Mouse (Mus musculus) intestine, embryonic 14.5 days (tissue): ENCODE measurements around the gene Hsd3b1. TPM values are rescaled to one million over a fixed set of nuclear protein-coding genes. Genes with fewer than 3 reads are reported as not detected.

Source experiments
- ATAC-seq: fragments of 200-750 bp; cut with Nextera tagmentation; replicated peaks from 2 replicates; pipeline ENCODE4 v1.8.0; 2017; ENCODE audit warnings: low read depth, moderate number of reproducible peaks, moderate TSS enrichment, moderate library complexity; ENCODE audit not compliant: low FRiP score, low TSS enrichment
- DNase-seq: peaks from one replicate; pipeline ENCODE4 v3.0.0-alpha.2; 2018; ENCODE audit warnings: low spot score
- H3K27ac ChIP-seq: fragments of 300-500 bp; sonication (generic); 2 replicates; pipeline ENCODE4 v1.5.1; 2014; ENCODE audit warnings: low read depth, mild to moderate bottlenecking, control low read depth
- H3K27me3 ChIP-seq: fragments of 300-500 bp; sonication (generic); replicated peaks from 2 replicates; pipeline ENCODE4 v1.6.1; 2014; ENCODE audit warnings: low read length, control low read depth; ENCODE audit not compliant: control insufficient read depth, insufficient read depth
- H3K36me3 ChIP-seq: fragments of 300-500 bp; sonication (generic); 2 replicates; pipeline ENCODE4 v1.6.1; 2014; ENCODE audit warnings: low read length, control low read depth; ENCODE audit not compliant: control insufficient read depth, insufficient read depth
- H3K4me1 ChIP-seq: fragments of 300-500 bp; sonication (generic); replicated peaks from 2 replicates; pipeline ENCODE4 v1.6.1; 2014; ENCODE audit warnings: low read length, control low read depth, mixed read lengths; ENCODE audit not compliant: control insufficient read depth, insufficient read depth
- H3K4me2 ChIP-seq: fragments of 300-500 bp; sonication (generic); 2 replicates; pipeline ENCODE4 v1.6.1; 2014; ENCODE audit warnings: low read length
- H3K4me3 ChIP-seq: fragments of 300-500 bp; sonication (generic); 2 replicates; pipeline ENCODE4 v1.5.1; 2014; ENCODE audit warnings: low read depth, low read length, control low read depth, mixed read lengths
- H3K9ac ChIP-seq: fragments of 300-500 bp; sonication (generic); 2 replicates; pipeline ENCODE4 v1.6.1; 2014; ENCODE audit warnings: mild to moderate bottlenecking, low read length
- H3K9me3 ChIP-seq: fragments of 300-500 bp; sonication (generic); 2 replicates; pipeline ENCODE4 v1.6.1; 2016; ENCODE audit warnings: low read length, control low read depth; ENCODE audit not compliant: control insufficient read depth
- WGBS: fragments of 180-500 bp; shearing (Covaris S2); extraction: QIAGEN DNeasy Blood & Tissue Kit; methylation state at CpG from one replicate; pipeline ENCODE4 v1.1.7; 2014; 5-methylcytosine and 5-hydroxymethylcytosine counted together
- polyA plus RNA-seq: library from polyadenylated mRNA; unstranded; fragments of >200 nt; fragmentation: Nextera tagmentation; extraction: Ambion mirVana; gene quantifications from 2 replicates; pipeline ENCODE4 v1.2.1, GENCODE M21; 2014

The Hsd3b1 gene
- 0.15 and 0.17 TPM in 2 replicates for polyA plus RNA-seq

- Histone ChIP-seq H3K4me2 (no peak within 1 kb of the TSS), H3K9ac (no peak within 1 kb of the TSS), H3K9me3 (no peaks in the 10 kb centered on the region), H3K4me1 (no peaks in the 10 kb centered on the region), H3K4me3 (no peak within 1 kb of the TSS), H3K36me3 (no peaks in the 10 kb centered on the region), H3K27me3 (no peaks in the 10 kb centered on the region), H3K27ac (no peak within 1 kb of the TSS)
- DNase-seq (no peak), ATAC-seq (no peak)
- 82% methylated on average over 3 of the region's 3 CpGs for WGBS
These were observed at the start of gene Hsd3b1 for GRCm38 (mm10) chr3:98859576-98859975. Gene Hsd3b1 (minus strand): TSS chr3:98859794.

- Histone ChIP-seq H3K36me3 (no peaks in the 10 kb centered on the region), H3K9ac (no peak overlapping the region), H3K27me3 (no peaks in the 10 kb centered on the region), H3K4me3 (no peak overlapping the region), H3K4me1 (no peaks in the 10 kb centered on the region), H3K4me2 (no peak overlapping the region), H3K9me3 (no peaks in the 10 kb centered on the region), H3K27ac (no peak overlapping the region)
- 87% methylated on average over 2 of the region's 2 CpGs for WGBS
- ATAC-seq (no peak), DNase-seq (no peak)
These were observed 38.0 kb upstream of the Hsd3b1 start for GRCm38 (mm10) chr3:98897606-98898005.

- Histone ChIP-seq H3K9me3 (no peaks in the 10 kb centered on the region), H3K27ac (no peak overlapping the region), H3K4me1 (no peaks in the 10 kb centered on the region), H3K27me3 (no peaks in the 10 kb centered on the region), H3K4me2 (no peak overlapping the region), H3K9ac (no peak overlapping the region), H3K4me3 (no peak overlapping the region), H3K36me3 (no peaks in the 10 kb centered on the region)
- WGBS: 43% methylated on average over 10 of the region's 10 CpGs
- DNase-seq (no peak), ATAC-seq (no peak)
These were observed 35.5 kb upstream of the Hsd3b1 start for GRCm38 (mm10) chr3:98895071-98895601.

GRCm38 (mm10) chr3:98893057-98893772 lies 33.6 kb upstream of the Hsd3b1 start, which contains the start of gene Hao2:
Gene Hao2 (minus strand): TSS chr3:98893239.
- Histone ChIP-seq H3K4me3 (no peak within 1 kb of the TSS), H3K27me3 (no peaks in the 10 kb centered on the region), H3K27ac (no peak within 1 kb of the TSS), H3K36me3 (no peaks in the 10 kb centered on the region), H3K9ac (no peak within 1 kb of the TSS), H3K9me3 (no peaks in the 10 kb centered on the region), H3K4me1 (no peaks in the 10 kb centered on the region), H3K4me2 (no peak within 1 kb of the TSS)
- DNase-seq (no peak), ATAC-seq (0 out of 2 replicates have a peak, but pooled peaks have one; percentile 55)
- WGBS: 61% methylated on average over 3 of the region's 3 CpGs

GRCm38 (mm10) chr3:98890430-98890829 lies 30.8 kb upstream of the Hsd3b1 start:
- Histone ChIP-seq H3K27me3 (no peaks in the 10 kb centered on the region), H3K36me3 (no peaks in the 10 kb centered on the region), H3K27ac (no peak overlapping the region), H3K4me3 (no peak overlapping the region), H3K9ac (no peak overlapping the region), H3K4me2 (no peak overlapping the region), H3K4me1 (no peaks in the 10 kb centered on the region), H3K9me3 (no peaks in the 10 kb centered on the region)
- no peak for ATAC-seq
- 87% methylated on average over 4 of the region's 4 CpGs for WGBS
- no peak for DNase-seq

- no peaks in the 10 kb centered on the region for H3K9me3 ChIP-seq
- H3K9ac ChIP-seq: no peak overlapping the region
- H3K4me3 ChIP-seq: no peak overlapping the region
- H3K27ac ChIP-seq: no peak overlapping the region
- ATAC-seq (no peak), DNase-seq (no peak)
- no peak overlapping the region for H3K4me2 ChIP-seq
- no peaks in the 10 kb centered on the region for H3K36me3 ChIP-seq
- no peaks in the 10 kb centered on the region for H3K27me3 ChIP-seq
- WGBS: 70% methylated on average over 2 of the region's 2 CpGs
- H3K4me1 ChIP-seq: no peaks in the 10 kb centered on the region
These were observed 28.6 kb upstream of the Hsd3b1 start for GRCm38 (mm10) chr3:98888206-98888605.

GRCm38 (mm10) chr3:98880831-98881230 lies 21.2 kb upstream of the Hsd3b1 start:
- Histone ChIP-seq H3K27me3 (no peaks in the 10 kb centered on the region), H3K4me3 (no peak overlapping the region), H3K4me2 (no peak overlapping the region), H3K36me3 (no peaks in the 10 kb centered on the region), H3K4me1 (no peaks in the 10 kb centered on the region), H3K9me3 (no peaks in the 10 kb centered on the region), H3K27ac (no peak overlapping the region), H3K9ac (no peak overlapping the region)
- 84% methylated on average over 2 of the region's 2 CpGs for WGBS
- DNase-seq (no peak), ATAC-seq (no peak)

- H3K36me3 ChIP-seq: no peaks in the 10 kb centered on the region
- no peak overlapping the region for H3K4me2 ChIP-seq
- DNase-seq (no peak), ATAC-seq (no peak)
- no peak overlapping the region for H3K4me3 ChIP-seq
- H3K9me3 ChIP-seq: no peaks in the 10 kb centered on the region
- no peak overlapping the region for H3K9ac ChIP-seq
- H3K4me1 ChIP-seq: no peaks in the 10 kb centered on the region
- 77% methylated on average over 6 of the region's 6 CpGs for WGBS
- no peak overlapping the region for H3K27ac ChIP-seq
- H3K27me3 ChIP-seq: no peaks in the 10 kb centered on the region
These were observed 20.6 kb upstream of the Hsd3b1 start for GRCm38 (mm10) chr3:98880216-98880615.

- no peak overlapping the region for H3K9ac ChIP-seq
- H3K4me2 ChIP-seq: no peak overlapping the region
- ATAC-seq (no peak), DNase-seq (no peak)
- no peaks in the 10 kb centered on the region for H3K4me1 ChIP-seq
- no peak overlapping the region for H3K4me3 ChIP-seq
- no peak overlapping the region for H3K27ac ChIP-seq
- no peaks in the 10 kb centered on the region for H3K27me3 ChIP-seq
- WGBS: 82% methylated on average over 2 of the region's 2 CpGs
- no peaks in the 10 kb centered on the region for H3K36me3 ChIP-seq
- H3K9me3 ChIP-seq: no peaks in the 10 kb centered on the region
These were observed 8.6 kb upstream of the Hsd3b1 start for GRCm38 (mm10) chr3:98868219-98868618.
